Mouse (Mus musculus) liver, embryonic 16.5 days (tissue): ENCODE measurements around the gene 4930590J08Rik. TPM values are rescaled to one million over a fixed set of nuclear protein-coding genes. Genes with fewer than 3 reads are reported as not detected.

Experiments used
- ATAC-seq: fragments of 200-750 bp; cut with Nextera tagmentation; 2 replicates; pipeline ENCODE4 v1.8.0; 2017; ENCODE audit warnings: low read depth, mild to moderate bottlenecking, moderate number of reproducible peaks, moderate library complexity
- H3K27ac ChIP-seq: fragments of 300-500 bp; sonication (generic); 2 replicates; pipeline ENCODE4 v1.5.1; 2014; ENCODE audit warnings: mild to moderate bottlenecking, low read length
- H3K27me3 ChIP-seq: fragments of 300-500 bp; sonication (generic); 2 replicates; pipeline ENCODE4 v1.6.1; 2014; ENCODE audit warnings: low read depth, low read length, mixed read lengths; ENCODE audit not compliant: control insufficient read depth, insufficient read depth
- H3K36me3 ChIP-seq: fragments of 300-500 bp; sonication (generic); 2 replicates; pipeline ENCODE4 v1.6.1; 2014; ENCODE audit warnings: mild to moderate bottlenecking; ENCODE audit not compliant: control insufficient read depth, insufficient read depth
- H3K4me1 ChIP-seq: fragments of 300-500 bp; sonication (generic); 2 replicates; pipeline ENCODE4 v1.6.1; 2014; ENCODE audit warnings: low read depth, low read length, mixed read lengths; ENCODE audit not compliant: control insufficient read depth
- H3K4me2 ChIP-seq: fragments of 300-500 bp; sonication (generic); 2 replicates; pipeline ENCODE4 v1.6.1; 2014; ENCODE audit warnings: low read depth, low read length, mixed read lengths
- H3K4me3 ChIP-seq: fragments of 300-500 bp; sonication (generic); 2 replicates; pipeline ENCODE4 v1.5.1; 2014; ENCODE audit warnings: low read depth, mild to moderate bottlenecking, low read length
- H3K9ac ChIP-seq: fragments of 300-500 bp; sonication (generic); 2 replicates; pipeline ENCODE4 v1.6.1; 2014; ENCODE audit warnings: low read depth, low read length
- H3K9me3 ChIP-seq: fragments of 300-500 bp; sonication (generic); replicated peaks from 2 replicates; pipeline ENCODE4 v1.6.1; 2016; ENCODE audit warnings: low read length; ENCODE audit not compliant: control insufficient read depth
- WGBS: fragments of 180-500 bp; shearing (Covaris S2); extraction: QIAGEN DNeasy Blood & Tissue Kit; methylation state at CpG from one replicate; pipeline ENCODE4 v1.1.7; 2014; ENCODE audit not compliant: insufficient replicate concordance; 5-methylcytosine and 5-hydroxymethylcytosine counted together
- polyA plus RNA-seq: library from polyadenylated mRNA; unstranded; fragments of >200 nt; fragmentation: Nextera tagmentation; extraction: Ambion mirVana; gene quantifications from 2 replicates; pipeline ENCODE4 v1.2.1, GENCODE M21; 2015

The 4930590J08Rik gene
- polyA plus RNA-seq, 1 experiment from 2014 or later = not detected

GRCm38 (mm10) chr6:91889255-91889906 is 13.2 kb upstream of the 4930590J08Rik start:
- ATAC-seq = no peak
- WGBS = 65% methylated on average over 3 of the region's 3 CpGs
- no peak overlapping the region for H3K4me2 ChIP-seq
- H3K36me3 ChIP-seq = peaks cover 27% of the 10 kb centered on the region
- H3K4me1 ChIP-seq = no peaks in the 10 kb centered on the region
- H3K27me3 ChIP-seq = no peaks in the 10 kb centered on the region
- H3K27ac ChIP-seq = no peak overlapping the region
- H3K9ac ChIP-seq = no peak overlapping the region
- H3K9me3 ChIP-seq = no peaks in the 10 kb centered on the region
- no peak overlapping the region for H3K4me3 ChIP-seq

DNA sequence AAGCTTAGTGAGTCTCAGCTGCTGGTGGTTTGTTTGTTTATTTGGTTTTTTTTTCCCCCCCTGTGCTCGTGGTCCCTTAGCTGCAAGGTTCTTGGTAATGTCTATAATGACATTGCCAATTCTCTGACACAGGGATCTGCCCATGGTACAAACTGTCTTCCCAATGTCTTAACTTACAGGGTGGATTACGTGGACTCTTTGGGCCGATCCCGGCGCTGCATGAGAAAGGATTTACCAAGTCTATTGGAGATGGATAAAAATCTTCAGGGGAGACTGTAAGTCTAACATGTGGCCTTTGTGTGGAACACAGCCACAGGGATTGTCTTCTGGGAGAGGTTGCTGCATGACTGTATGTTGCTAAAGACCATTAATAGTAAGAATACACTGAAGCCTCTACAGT is 12.0 kb upstream of the 4930590J08Rik start:
- 83% methylated on average over 5 of the region's 5 CpGs for WGBS
- H3K4me1 ChIP-seq = no peaks in the 10 kb centered on the region
- no peak overlapping the region for H3K27ac ChIP-seq
- H3K4me2 ChIP-seq = no peak overlapping the region
- peaks cover 33% of the 10 kb centered on the region for H3K36me3 ChIP-seq
- H3K9ac ChIP-seq = no peak overlapping the region
- ATAC-seq = no peak
- H3K4me3 ChIP-seq = no peak overlapping the region
- H3K27me3 ChIP-seq = no peaks in the 10 kb centered on the region
- H3K9me3 ChIP-seq = no peaks in the 10 kb centered on the region

DNA sequence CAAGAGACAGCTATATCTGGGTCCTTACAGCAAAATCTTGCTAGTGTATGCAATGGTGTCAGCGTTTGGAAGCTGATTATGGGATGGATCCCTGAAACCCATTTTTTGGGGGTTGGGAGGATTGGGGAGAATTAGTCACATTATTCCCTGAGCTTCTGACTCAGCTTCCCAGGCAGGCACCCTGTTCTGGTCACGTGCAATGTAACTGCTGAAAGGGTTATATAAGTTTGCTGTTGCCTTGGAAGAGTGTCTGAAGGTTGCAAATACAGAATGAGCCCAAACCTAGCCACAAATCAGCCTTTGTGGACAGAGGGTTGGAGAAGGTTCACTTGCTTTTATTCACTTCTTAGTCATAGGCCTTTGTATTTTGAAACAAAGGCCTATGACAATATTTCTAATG is 10.8 kb upstream of the 4930590J08Rik start:
- no peak overlapping the region for H3K4me2 ChIP-seq
- no peak overlapping the region for H3K9ac ChIP-seq
- H3K4me1 ChIP-seq = no peaks in the 10 kb centered on the region
- H3K27me3 ChIP-seq = no peaks in the 10 kb centered on the region
- no peaks in the 10 kb centered on the region for H3K9me3 ChIP-seq
- ATAC-seq = no peak
- no peak overlapping the region for H3K4me3 ChIP-seq
- H3K36me3 ChIP-seq = peaks cover 33% of the 10 kb centered on the region
- no peak overlapping the region for H3K27ac ChIP-seq
- 82% methylated on average over 2 of the region's 2 CpGs for WGBS

DNA sequence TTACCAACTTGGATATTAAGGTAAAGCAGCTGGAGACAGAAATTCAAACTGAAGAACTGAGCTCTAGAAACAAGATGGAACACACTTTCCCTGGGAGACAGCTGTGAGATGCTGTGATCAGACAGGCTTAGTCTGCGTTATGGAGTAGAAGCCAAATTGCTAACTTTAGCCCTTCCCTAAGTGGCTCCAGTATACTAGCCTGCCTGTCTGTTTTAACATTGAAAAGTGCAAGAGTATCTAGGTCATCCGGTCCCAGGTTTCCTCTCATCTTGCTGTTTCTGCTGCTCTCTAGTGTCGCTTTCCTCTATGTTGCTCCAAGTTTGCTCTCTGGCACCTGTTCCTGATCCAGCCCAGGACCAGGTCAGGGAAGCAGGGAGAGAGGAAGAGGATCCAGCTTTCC is 5.8 kb upstream of the 4930590J08Rik start:
- Histone ChIP-seq H3K9ac (no peak overlapping the region), H3K27me3 (no peaks in the 10 kb centered on the region), H3K4me3 (no peak overlapping the region), H3K27ac (no peak overlapping the region), H3K36me3 (peaks cover 48% of the 10 kb centered on the region), H3K4me2 (no peak overlapping the region), H3K4me1 (no peaks in the 10 kb centered on the region), H3K9me3 (no peaks in the 10 kb centered on the region)
- WGBS = 85% methylated on average over 3 of the region's 3 CpGs
- no peak for ATAC-seq

- WGBS = 28% methylated on average over 5 of the region's 5 CpGs
- no peaks in the 10 kb centered on the region for H3K27me3 ChIP-seq
- no peak overlapping the region for H3K4me3 ChIP-seq
- H3K27ac ChIP-seq = no peak overlapping the region
- ATAC-seq = no peak
- no peaks in the 10 kb centered on the region for H3K4me1 ChIP-seq
- H3K4me2 ChIP-seq = no peak overlapping the region
- no peak overlapping the region for H3K9ac ChIP-seq
- H3K36me3 ChIP-seq = peaks cover 26% of the 10 kb centered on the region
- H3K9me3 ChIP-seq = no peaks in the 10 kb centered on the region
Observed at GRCm38 (mm10) chr6:91901505-91901904, 1.1 kb upstream of the 4930590J08Rik start.

- 71% methylated on average over 10 of the region's 10 CpGs for WGBS
- H3K27ac ChIP-seq = no peak overlapping the region
- no peak for ATAC-seq
Observed at GRCm38 (mm10) chr6:91914011-91914410, 11.4 kb downstream of the 4930590J08Rik start.

DNA sequence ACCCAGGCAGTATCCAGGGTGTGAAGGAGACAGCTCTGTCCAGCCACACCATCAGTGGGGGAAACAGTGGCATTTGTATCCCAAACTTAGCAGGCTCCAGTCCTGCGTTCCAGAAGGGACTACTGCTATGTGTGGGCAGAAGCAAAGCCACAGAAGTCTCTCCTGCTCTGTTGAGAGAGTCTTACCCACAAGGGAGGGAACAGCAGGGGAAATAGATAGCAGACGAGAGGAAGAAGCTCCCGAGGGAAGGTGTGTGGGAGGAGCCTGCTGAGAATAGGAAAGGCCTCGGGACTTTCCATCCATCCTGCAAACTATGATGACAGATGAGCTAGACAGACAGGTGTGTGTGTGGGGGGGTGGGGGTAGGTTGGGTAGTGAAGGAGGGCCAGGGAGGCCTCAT is 14.7 kb downstream of the 4930590J08Rik start:
- 20% methylated on average over 4 of the region's 4 CpGs for WGBS
- H3K36me3 ChIP-seq = no peaks in the 10 kb centered on the region
- H3K4me2 ChIP-seq = no peak overlapping the region
- H3K27ac ChIP-seq = no peak overlapping the region
- H3K9me3 ChIP-seq = no peaks in the 10 kb centered on the region
- H3K9ac ChIP-seq = no peak overlapping the region
- H3K27me3 ChIP-seq = no peaks in the 10 kb centered on the region
- ATAC-seq = no peak
- no peak overlapping the region for H3K4me3 ChIP-seq
- no peaks in the 10 kb centered on the region for H3K4me1 ChIP-seq

More at GRCm38 (mm10) chr6:91914011-91914410, 11.4 kb downstream of the 4930590J08Rik start:
- no peaks in the 10 kb centered on the region for H3K4me1 ChIP-seq
- no peaks in the 10 kb centered on the region for H3K27me3 ChIP-seq
- no peak overlapping the region for H3K4me3 ChIP-seq
- no peaks in the 10 kb centered on the region for H3K9me3 ChIP-seq
- H3K4me2 ChIP-seq = no peak overlapping the region
- no peak overlapping the region for H3K9ac ChIP-seq
- no peaks in the 10 kb centered on the region for H3K36me3 ChIP-seq

- H3K4me3 ChIP-seq = no peak overlapping the region
- no peak for ATAC-seq
- no peaks in the 10 kb centered on the region for H3K4me1 ChIP-seq
- no peak overlapping the region for H3K27ac ChIP-seq
- H3K36me3 ChIP-seq = no peaks in the 10 kb centered on the region
- H3K4me2 ChIP-seq = no peak overlapping the region
- WGBS = 75% methylated on average over 11 of the region's 11 CpGs
- no peak overlapping the region for H3K9ac ChIP-seq
- H3K9me3 ChIP-seq = no peaks in the 10 kb centered on the region
- no peaks in the 10 kb centered on the region for H3K27me3 ChIP-seq
Observed at GRCm38 (mm10) chr6:91917716-91918115, 15.1 kb downstream of the 4930590J08Rik start.

DNA sequence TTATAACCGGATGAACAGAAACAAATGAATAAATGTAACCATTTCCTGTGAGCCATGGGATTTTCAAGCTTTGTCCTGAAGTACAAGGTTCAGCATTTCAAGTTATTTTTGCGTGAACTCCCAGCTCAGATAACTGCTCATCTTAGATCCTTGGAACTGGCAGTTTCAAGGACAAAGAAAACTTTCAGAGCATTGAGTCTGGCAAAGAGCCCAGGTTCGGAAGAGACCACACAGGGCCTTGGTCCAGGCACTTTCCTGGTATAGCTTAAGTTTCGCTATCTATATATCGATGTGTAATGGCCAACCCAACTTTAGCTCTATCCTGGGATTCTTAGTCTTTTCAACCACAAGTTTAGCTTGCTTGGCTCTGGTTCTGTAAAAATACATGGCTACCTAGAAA is 28.6 kb downstream of the 4930590J08Rik start:
- Histone ChIP-seq H3K9ac (no peak overlapping the region), H3K4me1 (no peaks in the 10 kb centered on the region), H3K4me3 (no peak overlapping the region), H3K4me2 (no peak overlapping the region), H3K27me3 (no peaks in the 10 kb centered on the region), H3K27ac (no peak overlapping the region), H3K36me3 (no peaks in the 10 kb centered on the region), H3K9me3 (no peaks in the 10 kb centered on the region)
- no peak for ATAC-seq
- WGBS = 62% methylated on average over 5 of the region's 5 CpGs
